Mouse (Mus musculus) MEL (cell line): ENCODE results near the gene Cntnap2. TPM values are rescaled to one million over a fixed set of nuclear protein-coding genes. Genes with fewer than 3 reads are reported as not detected.

Experiments
- DNase-seq: peaks from one replicate; pipeline ENCODE4 v3.0.0; 2011; ENCODE audit warnings: low read depth, low spot score
- H3K27ac ChIP-seq: 2 replicates; pipeline ENCODE4 v1.5.1; 2012; ENCODE audit warnings: low read depth, mild to moderate bottlenecking, control low read depth, low read length, moderate library complexity; ENCODE audit not compliant: control insufficient read depth
- H3K27me3 ChIP-seq, 2 experiments: fragments of 150-350 bp in 1 of 2; sonication (generic) in 1 of 2; 2 replicates each; pipeline ENCODE4 v1.6.1; 2012; ENCODE audit warnings: low read length in 2 of 2, mild to moderate bottlenecking in 2 of 2, improper control_type of control experiment in 1 of 2, moderate library complexity in 1 of 2; ENCODE audit not compliant: insufficient read depth in 2 of 2, control insufficient read depth in 1 of 2
- H3K36me3 ChIP-seq, 2 experiments: 2 replicates each; pipeline ENCODE4 v1.6.1; 2012 to 2014; ENCODE audit warnings: low read length in 2 of 2, improper control_type of control experiment in 1 of 2, inconsistent platforms in 1 of 2, mild to moderate bottlenecking in 1 of 2; ENCODE audit not compliant: insufficient read depth in 2 of 2, control insufficient read depth in 1 of 2
- H3K4me1 ChIP-seq, 2 experiments: fragments of 150-350 bp in 1 of 2; sonication (generic) in 1 of 2; 2 replicates each; pipeline ENCODE4 v1.6.1; 2012; ENCODE audit warnings: low read length in 2 of 2, improper control_type of control experiment in 1 of 2, mild to moderate bottlenecking in 1 of 2; ENCODE audit not compliant: insufficient read depth in 2 of 2, control insufficient read depth in 1 of 2
- H3K4me3 ChIP-seq, 2 experiments: fragments of 150-350 bp in 1 of 2; sonication (generic) in 1 of 2; 2 replicates each; pipeline ENCODE4 v1.5.1; 2012; ENCODE audit warnings: low read depth in 2 of 2, low read length in 2 of 2, mild to moderate bottlenecking in 2 of 2, moderate library complexity in 2 of 2, control low read depth in 1 of 2, improper control_type of control experiment in 1 of 2; ENCODE audit not compliant: control insufficient read depth in 1 of 2, insufficient read depth in 1 of 2
- H3K79me2 ChIP-seq: 2 replicates; pipeline ENCODE4 v1.6.1; 2012; ENCODE audit warnings: mild to moderate bottlenecking, low read length, moderate library complexity; ENCODE audit not compliant: control insufficient read depth, poor library complexity, insufficient read depth
- H3K9ac ChIP-seq: 2 replicates; pipeline ENCODE4 v1.6.1; 2012; ENCODE audit warnings: low read depth, mild to moderate bottlenecking, control low read depth, low read length, moderate library complexity; ENCODE audit not compliant: control insufficient read depth, poor library complexity, severe bottlenecking
- H3K9me3 ChIP-seq: fragments of 150-350 bp; sonication (generic); replicated peaks from 2 replicates; pipeline ENCODE4 v1.6.1; 2012; ENCODE audit warnings: mild to moderate bottlenecking, low read length, improper control_type of control experiment, moderate library complexity; ENCODE audit not compliant: insufficient read depth
- CHD1 ChIP-seq: IDR thresholded peaks from 2 replicates; pipeline ENCODE4 v1.6.1; 2012; ENCODE audit warnings: low read depth, mild to moderate bottlenecking, inconsistent platforms, low read length, improper control_type of control experiment
- GABPA ChIP-seq: IDR thresholded peaks from 2 replicates; pipeline ENCODE4 v1.6.1; 2012; ENCODE audit warnings: low read depth, mild to moderate bottlenecking, inconsistent platforms, low read length, improper control_type of control experiment, moderate library complexity
- JUND ChIP-seq: IDR thresholded peaks from 2 replicates; pipeline ENCODE4 v1.6.1; 2011; ENCODE audit warnings: low read depth, mild to moderate bottlenecking, improper control_type of control experiment, low read length
- KAT2A ChIP-seq: conservative IDR thresholded peaks from 2 replicates; pipeline ENCODE4 v1.6.1; 2012; ENCODE audit warnings: low read depth, low read length, improper control_type of control experiment, inconsistent platforms
- MEF2A ChIP-seq: IDR thresholded peaks from 2 replicates; pipeline ENCODE4 v1.6.1; 2014; ENCODE audit warnings: low read depth, mild to moderate bottlenecking, inconsistent platforms, low read length, improper control_type of control experiment; ENCODE audit not compliant: poor library complexity, insufficient replicate concordance, severe bottlenecking; ENCODE audit errors: extremely low read depth
- MYB ChIP-seq: IDR thresholded peaks from 2 replicates; pipeline ENCODE4 v1.6.1; 2011; ENCODE audit warnings: mild to moderate bottlenecking, low read depth, low read length, improper control_type of control experiment
- MYC ChIP-seq: IDR thresholded peaks from 2 replicates; pipeline ENCODE4 v1.6.1; 2011; ENCODE audit warnings: low read depth, mild to moderate bottlenecking, low read length, improper control_type of control experiment, moderate library complexity
- NELFE ChIP-seq: IDR thresholded peaks from 2 replicates; pipeline ENCODE4 v1.6.1; 2011; ENCODE audit warnings: low read depth, low read length, improper control_type of control experiment
- NRF1 ChIP-seq: IDR thresholded peaks from 2 replicates; pipeline ENCODE4 v1.6.1; 2014; ENCODE audit warnings: low read depth, mild to moderate bottlenecking, inconsistent platforms, low read length, improper control_type of control experiment, moderate library complexity; ENCODE audit not compliant: poor library complexity, insufficient read depth, severe bottlenecking
- POLR2AphosphoS5 ChIP-seq: IDR thresholded peaks from 2 replicates; pipeline ENCODE4 v1.6.1; 2012; ENCODE audit warnings: low read depth, borderline replicate concordance, mild to moderate bottlenecking, inconsistent platforms, low read length, moderate library complexity, mixed read lengths
- RAD21 ChIP-seq: IDR thresholded peaks from 2 replicates; pipeline ENCODE4 v1.6.1; 2011; ENCODE audit warnings: mild to moderate bottlenecking, low read depth, low read length, improper control_type of control experiment
- USF1 ChIP-seq: IDR thresholded peaks from 2 replicates; pipeline ENCODE4 v1.6.1; 2014; ENCODE audit warnings: low read depth, mild to moderate bottlenecking, inconsistent platforms, low read length, improper control_type of control experiment, moderate library complexity
- USF2 ChIP-seq, 2 experiments: IDR thresholded peaks; 2 replicates each; pipeline ENCODE4 v1.6.1; 2011 to 2012; ENCODE audit warnings: improper control_type of control experiment in 2 of 2, low read length in 2 of 2, borderline replicate concordance in 1 of 2, inconsistent platforms in 1 of 2, low read depth in 1 of 2, mild to moderate bottlenecking in 1 of 2; ENCODE audit not compliant: insufficient read depth in 1 of 2
- ZC3H11A ChIP-seq: IDR thresholded peaks from 2 replicates; pipeline ENCODE4 v1.6.1; 2012; ENCODE audit warnings: low read depth, mild to moderate bottlenecking, inconsistent platforms, low read length, improper control_type of control experiment
- ZNF384 ChIP-seq: IDR thresholded peaks from 2 replicates; pipeline ENCODE4 v1.6.1; 2012; ENCODE audit warnings: low read depth, mild to moderate bottlenecking, inconsistent platforms, low read length, improper control_type of control experiment
- polyA plus RNA-seq, 2 experiments: library from polyadenylated mRNA; stranded (reverse) in 1 of 2; unstranded in 1 of 2; fragments of >175 nt in 1 of 2; fragments of >200 nt in 1 of 2; gene quantifications; 2 replicates each; pipeline versions ENCODE4 v1.2.1 to v1.2.4; 2012; ENCODE audit warnings: low replicate concordance in 2 of 2, low read depth in 1 of 2; ENCODE audit not compliant: insufficient read length in 2 of 2, insufficient read depth in 1 of 2, missing spikeins in 1 of 2
- total RNA-seq: library from RNA; depleted of rRNA; stranded (reverse); fragments of 300-350 nt; gene quantifications from 2 replicates; pipeline ENCODE4 v1.2.3, GENCODE M21; 2012

The Cntnap2 gene
- total and polyA plus RNA-seq, 3 experiments, result 0.01 TPM; not detected in 2

DNA sequence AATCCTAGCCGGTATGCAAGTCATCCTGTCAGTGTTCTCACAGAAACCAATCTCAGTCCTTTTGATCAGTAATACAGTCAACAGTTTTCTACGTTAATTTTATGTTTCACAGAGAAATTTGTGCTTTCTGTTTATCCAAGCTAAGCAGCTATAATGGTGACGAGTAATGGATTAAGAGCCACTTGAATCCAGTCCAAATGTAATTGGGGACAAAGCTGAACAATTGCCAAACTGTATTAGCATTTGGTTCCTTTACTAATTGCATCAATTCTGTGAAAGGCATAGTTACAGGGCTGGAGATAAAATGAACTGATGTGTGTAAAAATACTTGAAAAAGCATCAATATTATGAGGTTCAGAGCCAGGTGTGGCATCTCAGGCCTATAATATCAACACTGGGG, 2002.2 kb downstream of the Cntnap2 start:
- H3K79me2 ChIP-seq, result no peaks in the 10 kb centered on the region
- TF ChIP-seq GABPA, result no peak
- TF ChIP-seq POLR2AphosphoS5, result no peak
- no peak for TF ChIP-seq MYC
- no peak for TF ChIP-seq NELFE
- no peak for TF ChIP-seq MYB
- no peak for TF ChIP-seq ZNF384
- no peak for TF ChIP-seq USF1
- TF ChIP-seq, all 39 proteins: peak for 0
- no peaks in the 10 kb centered on the region for H3K27me3 ChIP-seq

DNA sequence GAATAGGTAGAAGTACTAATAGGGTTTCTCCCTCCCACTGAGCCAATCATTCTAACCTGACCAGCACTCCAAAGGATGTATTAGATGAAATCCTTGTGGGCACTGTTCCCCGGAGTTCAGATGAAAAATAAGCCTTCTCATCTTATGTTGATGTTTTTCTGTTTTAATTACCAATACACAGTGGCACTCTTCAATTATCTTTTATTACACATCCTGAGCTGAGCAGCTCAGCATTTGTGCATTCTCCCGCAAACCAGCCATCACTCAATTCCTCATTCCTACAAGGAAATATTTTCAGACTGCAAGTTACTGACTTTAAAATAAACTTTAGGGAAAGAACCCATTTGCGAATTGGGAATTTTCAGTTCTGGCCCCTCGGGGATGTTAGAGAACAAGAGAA, 2030.8 kb downstream of the Cntnap2 start:
- DNase-seq, result no peak
- no peak for TF ChIP-seq MEF2A
- TF ChIP-seq NRF1, result no peak
- TF ChIP-seq JUND, result no peak
- TF ChIP-seq CHD1, result no peak
- Histone ChIP-seq H3K27me3 (no peaks in the 10 kb centered on the region), H3K4me1 (no peaks in the 10 kb centered on the region), H3K36me3 (no peaks in the 10 kb centered on the region), H3K4me3 (no peak overlapping the region), H3K27ac (no peak overlapping the region), H3K9ac (no peak overlapping the region), H3K79me2 (no peaks in the 10 kb centered on the region), H3K9me3 (no peaks in the 10 kb centered on the region)

More for the DNA sequence above, 2002.2 kb downstream of the Cntnap2 start:
- Histone ChIP-seq H3K9me3 (no peaks in the 10 kb centered on the region), H3K27ac (no peak overlapping the region), H3K4me1 (no peaks in the 10 kb centered on the region), H3K4me3 (no peak overlapping the region), H3K9ac (no peak overlapping the region), H3K36me3 (no peaks in the 10 kb centered on the region)
- no peak for DNase-seq

GRCm38 (mm10) chr6:47104951-47105350, 2045.8 kb downstream of the Cntnap2 start:
- Histone ChIP-seq H3K9ac (no peak overlapping the region), H3K4me1 (no peaks in the 10 kb centered on the region), H3K79me2 (no peaks in the 10 kb centered on the region), H3K4me3 (no peak overlapping the region), H3K36me3 (no peaks in the 10 kb centered on the region), H3K27me3 (no peaks in the 10 kb centered on the region; a peak in 1 of 4 replicates), H3K9me3 (no peaks in the 10 kb centered on the region), H3K27ac (no peak overlapping the region)
- TF ChIP-seq USF1 (no peak), RAD21 (no peak), USF2 (IDR thresholded peaks at IDR 0.05; ENCODE audit: borderline replicate concordance in 1 of 2, insufficient read depth in 1 of 2, low read depth in 1 of 2, low read length in 2 of 2) (no peak), ZC3H11A (no peak), KAT2A (no peak)
- DNase-seq, result no peak
